Mouse (Mus musculus): ENCODE measurements at regions not wholly inside any gene's neighbourhood (a gene's known extent, or its start where the extent isn't known, plus 50 kb on each side); places are given as distances from the start of the nearest gene placed in this dataset.
"Not testable (repeated sequence)": the region's sequence is repeated elsewhere in the genome, so short reads cannot be mapped to it uniquely, and the experiment has no call there.

GRCm38 (mm10) chr10:38458975-38459374 is 362.6 kb downstream of the Rfpl4b start:
- DNase-seq: no peak

DNA sequence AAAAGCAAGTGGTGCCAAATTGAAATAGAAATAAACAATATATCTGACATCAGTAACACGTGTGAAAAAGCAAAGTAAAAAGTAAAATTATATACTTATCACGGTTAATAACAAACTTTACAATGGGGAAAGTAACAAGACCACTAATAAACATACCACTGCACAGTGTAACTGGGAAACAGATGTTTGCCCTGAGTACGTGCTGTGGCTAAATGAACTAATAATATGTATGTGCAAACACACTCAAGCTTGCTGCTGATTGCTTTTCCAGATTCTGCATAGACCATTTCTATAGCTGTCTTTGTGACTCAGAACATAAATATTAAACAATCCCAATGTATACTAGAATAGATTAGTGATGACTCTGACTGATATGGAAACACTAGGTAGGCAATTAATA is 363.2 kb downstream of the Rfpl4b start:
- no peak for DNase-seq

DNA sequence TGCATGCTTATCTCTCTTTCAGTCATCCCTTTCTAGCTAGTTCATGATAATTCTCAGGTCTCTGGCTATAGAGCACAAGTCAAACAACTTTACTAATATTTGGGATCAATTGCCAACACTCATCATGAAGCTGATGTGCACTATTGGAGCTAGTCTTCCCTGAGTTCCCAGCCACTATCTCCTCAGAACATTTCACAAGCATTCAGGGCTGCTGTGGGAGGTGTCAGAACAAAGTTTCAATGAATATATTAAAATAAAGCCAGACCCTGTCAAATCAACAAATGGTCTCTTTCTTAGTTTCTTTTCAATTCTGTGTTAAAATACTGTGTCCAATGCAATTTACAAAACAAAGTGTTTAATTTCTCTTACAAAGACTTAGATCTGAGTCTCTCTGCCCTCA is 364.8 kb downstream of the Rfpl4b start:
- no peak for DNase-seq

- no peak for DNase-seq
Observed at GRCm38 (mm10) chr10:38449263-38449662, 372.3 kb downstream of the Rfpl4b start.

DNA sequence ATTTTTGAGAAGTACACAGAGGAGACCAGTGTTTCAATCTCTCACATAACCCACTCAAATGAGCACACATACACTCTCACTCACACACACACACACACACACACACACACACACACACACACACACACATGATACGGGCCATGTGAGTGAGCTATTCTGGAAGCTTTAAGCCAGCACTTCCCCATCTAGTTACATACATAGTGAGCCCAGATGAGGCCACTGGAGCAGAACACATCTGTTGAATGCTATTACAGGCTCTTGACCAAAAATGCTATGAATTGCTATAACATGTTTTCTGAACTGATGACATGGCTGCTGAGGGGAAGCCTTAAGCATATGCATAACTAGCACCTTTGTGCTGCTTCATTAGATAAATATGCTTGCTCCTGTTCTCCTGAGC is 373.9 kb downstream of the Rfpl4b start:
- no peak for DNase-seq

DNA sequence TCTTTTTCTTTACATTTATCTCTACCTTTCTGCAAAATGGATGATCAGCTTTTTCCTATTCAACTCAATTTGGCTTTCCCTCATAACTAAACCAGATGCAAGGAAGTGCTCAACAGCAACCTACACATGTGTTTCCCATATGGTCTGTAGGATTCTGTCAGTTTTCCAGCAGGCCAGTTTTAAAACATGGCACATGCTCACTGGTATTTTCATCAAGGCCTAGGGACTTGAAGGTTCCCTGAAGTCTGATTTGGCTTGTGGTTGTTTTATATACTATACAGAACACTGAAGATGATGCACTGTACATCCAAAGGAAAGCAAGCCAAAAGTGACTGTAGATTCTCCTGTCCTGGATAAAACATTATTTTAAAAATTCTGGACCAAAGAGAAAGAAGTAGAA is 374.3 kb downstream of the Rfpl4b start:
- no peak for DNase-seq

DNA sequence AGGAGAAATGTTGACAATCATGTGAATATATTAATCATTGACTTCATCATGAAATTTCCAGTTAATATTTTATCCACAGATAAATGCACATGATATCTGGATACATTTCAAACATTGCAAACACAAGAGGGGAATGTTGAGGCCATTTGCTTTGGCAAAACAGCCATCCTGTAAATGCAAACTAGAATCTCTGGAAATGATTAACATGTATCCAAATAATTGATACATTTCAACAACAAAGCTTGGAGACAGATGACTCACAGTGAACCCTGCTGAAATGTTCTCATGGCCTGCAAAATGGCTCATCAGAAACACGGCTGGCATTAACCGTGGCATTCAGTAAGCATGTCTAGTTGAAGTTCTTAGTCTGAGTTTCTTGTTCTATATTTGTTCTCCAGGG is 382.3 kb downstream of the Rfpl4b start:
- no peak for DNase-seq

DNA sequence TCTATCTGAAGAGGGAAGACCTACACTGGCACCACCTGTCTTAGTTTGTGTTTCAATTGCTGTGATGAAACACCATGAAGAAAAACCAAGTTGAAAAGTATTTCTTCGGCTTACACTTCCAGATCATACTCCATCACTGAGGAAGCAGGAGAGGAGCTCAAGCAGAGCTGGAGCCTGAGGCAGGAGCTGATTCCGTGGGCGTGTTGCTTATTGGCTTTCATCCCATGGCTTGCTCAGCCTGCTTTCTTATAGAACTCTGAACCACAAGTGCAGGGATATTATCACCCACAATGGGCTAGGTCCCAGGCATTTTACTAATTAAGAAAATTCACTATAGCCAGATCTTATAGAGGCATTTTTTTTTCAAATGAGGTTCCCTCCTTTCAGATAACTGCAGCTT is 384.7 kb downstream of the Rfpl4b start:
- no peak for DNase-seq

DNA sequence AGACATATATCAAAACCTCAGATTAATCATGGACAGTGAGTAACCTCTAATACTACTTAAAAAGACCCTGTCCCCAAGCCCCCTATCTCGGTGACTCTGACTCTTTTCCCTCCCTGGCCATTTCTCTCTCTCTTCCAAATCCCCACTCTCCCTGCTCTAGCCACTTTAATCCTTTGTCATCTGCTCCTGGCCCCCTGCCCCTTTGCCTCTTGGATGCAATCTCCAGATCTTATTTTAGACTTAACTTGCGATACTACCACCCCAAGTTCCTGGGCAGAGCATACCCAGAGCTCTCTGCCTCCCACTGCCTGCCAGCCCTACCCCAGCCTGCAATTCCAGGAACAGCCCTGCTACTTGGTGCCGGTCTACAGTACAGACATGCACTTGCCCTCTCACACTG is 400.0 kb downstream of the Rfpl4b start:
- no peak for DNase-seq

DNA sequence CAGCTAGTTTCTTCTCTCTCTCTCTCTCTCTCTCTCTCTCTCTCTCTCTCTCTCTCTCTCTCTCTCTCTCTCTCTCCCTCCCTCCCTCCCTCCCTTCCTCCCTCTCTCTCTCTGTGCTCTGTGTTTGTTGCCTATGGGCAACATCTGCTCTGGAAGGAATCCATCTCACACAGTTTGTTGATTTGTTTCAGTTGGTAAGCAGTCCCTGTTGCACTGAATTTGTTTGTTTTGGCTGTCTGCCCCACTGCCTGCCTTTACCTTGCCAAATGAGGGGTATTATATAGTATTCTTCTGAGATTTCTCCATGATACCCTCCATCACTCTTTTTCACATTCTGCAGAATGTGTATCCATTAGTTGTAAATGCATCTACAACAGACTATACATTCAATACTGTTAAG is 401.8 kb downstream of the Rfpl4b start:
- no peak for DNase-seq

- no peak for DNase-seq
Observed at GRCm38 (mm10) chr10:38383161-38383560, 438.4 kb downstream of the Rfpl4b start.

DNA sequence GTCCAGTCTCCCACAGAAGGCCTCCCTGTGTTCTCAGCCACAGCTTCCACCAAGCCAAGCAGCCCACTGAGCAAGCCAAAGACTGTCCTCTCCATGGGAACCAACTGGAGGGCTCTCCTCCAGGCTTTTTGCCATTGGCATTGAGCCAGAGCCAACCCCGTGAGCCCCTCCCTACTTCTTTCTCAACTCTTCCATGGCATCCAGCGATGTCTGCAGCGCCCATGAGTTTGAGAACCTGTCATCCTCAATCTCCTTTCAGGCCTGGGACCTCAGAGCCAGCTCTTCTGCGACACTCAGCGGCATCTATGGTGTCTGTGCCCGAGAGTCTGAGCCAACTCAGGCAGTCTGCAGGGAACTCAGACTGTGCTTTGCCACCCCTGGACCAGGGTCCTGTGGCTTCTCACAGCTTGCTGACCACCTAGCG is 439.7 kb downstream of the Rfpl4b start:
- DNase-seq: no peak

DNA sequence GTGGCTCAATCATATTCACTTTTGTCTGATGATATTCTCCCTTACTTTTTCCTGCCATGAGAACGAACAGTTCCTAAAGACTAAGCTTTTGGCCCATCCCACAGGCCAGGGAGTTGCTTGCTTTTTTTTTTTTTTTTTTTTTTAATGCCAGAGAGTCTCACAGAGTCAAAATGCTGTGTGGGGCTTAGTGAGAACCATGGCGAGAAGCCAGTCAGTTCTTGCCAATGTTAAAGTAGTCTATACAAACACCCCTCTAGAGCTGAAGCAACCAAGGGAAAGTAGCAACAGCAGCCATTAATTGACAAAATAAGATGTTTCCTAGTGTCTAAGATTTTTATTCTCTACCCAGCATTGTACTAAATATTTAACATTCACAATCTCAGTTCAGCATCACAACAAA is 441.2 kb downstream of the Rfpl4b start:
- no peak for DNase-seq

DNA sequence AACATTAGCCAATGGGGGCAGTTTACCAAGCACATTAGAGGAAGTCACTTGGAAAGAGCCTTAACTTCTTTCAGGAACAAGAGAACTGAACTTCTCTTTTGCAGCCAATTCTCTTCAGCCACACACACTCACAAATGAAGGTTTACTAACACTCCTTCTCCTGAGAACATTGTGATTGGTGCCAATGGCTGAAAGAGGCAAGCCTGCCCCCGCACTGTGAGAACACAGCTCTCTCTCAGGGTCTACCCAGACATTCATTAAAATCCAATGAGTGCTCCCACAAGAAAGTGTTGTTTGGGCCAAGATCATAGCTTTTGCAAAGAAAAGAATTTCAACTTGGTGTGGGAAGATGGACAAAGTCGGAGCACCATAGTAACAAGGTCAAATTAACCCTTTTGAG is 454.8 kb downstream of the Rfpl4b start:
- DNase-seq: no peak

GRCm38 (mm10) chr10:38364876-38365275 is 456.7 kb downstream of the Rfpl4b start:
- DNase-seq: no peak

DNA sequence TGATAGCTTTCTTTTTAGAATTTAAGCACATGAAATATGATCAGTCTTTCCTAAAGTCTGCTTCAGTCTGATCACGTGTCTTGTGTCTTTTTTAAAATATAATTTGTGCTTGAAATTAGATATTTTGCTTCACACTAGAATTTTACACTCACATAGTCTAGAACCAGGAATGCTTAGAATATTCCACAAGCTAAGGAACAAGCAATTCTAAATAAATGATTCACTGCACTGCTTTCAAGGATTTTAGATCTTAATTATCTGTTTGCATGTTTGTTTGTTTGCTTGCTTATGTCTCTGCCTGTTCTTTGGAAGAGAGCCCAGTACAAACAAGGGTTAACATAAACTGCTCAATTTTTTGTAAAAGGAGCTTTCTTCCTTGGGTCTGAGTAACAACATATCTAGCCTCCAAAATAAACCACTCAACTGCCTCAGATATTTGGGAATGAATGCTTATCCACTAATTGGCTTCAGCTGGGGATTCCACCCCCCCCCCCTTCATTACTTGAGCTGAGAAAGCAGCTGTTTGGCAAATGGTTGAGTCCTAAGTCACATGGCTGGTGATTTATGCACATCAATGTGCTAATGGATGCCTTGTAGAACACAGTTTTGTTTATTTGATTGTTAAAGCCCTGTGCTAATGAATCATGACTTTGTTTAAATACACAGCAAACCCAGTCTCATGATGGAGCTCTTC is 463.9 kb downstream of the Rfpl4b start:
- DNase-seq: no peak

GRCm38 (mm10) chr10:38353973-38354372 is 467.6 kb downstream of the Rfpl4b start:
- no peak for DNase-seq

DNA sequence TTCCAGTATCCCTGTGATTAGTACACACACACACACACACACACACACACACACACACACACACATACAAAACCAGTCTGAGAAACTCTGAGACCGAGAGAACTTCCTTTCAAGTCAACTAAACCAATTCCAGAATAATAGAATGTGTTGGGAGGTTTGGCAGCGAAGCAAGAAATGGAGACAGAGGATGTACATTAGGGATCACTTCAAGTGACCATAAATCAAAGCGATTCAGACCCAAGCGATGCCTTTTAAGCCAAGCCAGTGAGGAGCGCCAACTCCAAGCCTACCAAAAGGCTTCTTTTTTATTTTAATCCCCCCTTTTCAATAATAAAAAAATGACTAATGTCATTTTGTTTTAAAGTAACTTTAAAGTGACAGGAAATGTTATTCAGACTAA is 468.1 kb downstream of the Rfpl4b start:
- no peak for DNase-seq

DNA sequence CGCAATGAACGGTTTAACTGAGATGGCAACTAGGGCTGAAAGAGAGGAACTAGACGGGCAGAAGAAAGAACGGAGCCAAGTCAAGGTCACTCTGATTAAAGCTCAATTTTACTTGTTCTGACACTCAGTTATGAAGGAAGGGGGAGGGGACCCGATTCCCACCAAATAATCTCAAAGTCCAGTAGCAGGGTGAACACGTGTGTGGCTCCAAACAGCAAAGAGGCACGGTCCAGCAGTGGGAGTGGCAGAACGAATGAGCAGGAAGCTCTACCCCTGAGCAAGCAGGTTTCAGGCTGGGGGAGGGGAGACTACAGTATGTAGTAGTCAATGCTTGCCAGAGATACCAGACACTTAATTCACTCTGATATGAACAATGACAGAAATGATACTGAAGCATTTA is 474.6 kb downstream of the Rfpl4b start:
- not testable (repeated sequence) for DNase-seq

DNA sequence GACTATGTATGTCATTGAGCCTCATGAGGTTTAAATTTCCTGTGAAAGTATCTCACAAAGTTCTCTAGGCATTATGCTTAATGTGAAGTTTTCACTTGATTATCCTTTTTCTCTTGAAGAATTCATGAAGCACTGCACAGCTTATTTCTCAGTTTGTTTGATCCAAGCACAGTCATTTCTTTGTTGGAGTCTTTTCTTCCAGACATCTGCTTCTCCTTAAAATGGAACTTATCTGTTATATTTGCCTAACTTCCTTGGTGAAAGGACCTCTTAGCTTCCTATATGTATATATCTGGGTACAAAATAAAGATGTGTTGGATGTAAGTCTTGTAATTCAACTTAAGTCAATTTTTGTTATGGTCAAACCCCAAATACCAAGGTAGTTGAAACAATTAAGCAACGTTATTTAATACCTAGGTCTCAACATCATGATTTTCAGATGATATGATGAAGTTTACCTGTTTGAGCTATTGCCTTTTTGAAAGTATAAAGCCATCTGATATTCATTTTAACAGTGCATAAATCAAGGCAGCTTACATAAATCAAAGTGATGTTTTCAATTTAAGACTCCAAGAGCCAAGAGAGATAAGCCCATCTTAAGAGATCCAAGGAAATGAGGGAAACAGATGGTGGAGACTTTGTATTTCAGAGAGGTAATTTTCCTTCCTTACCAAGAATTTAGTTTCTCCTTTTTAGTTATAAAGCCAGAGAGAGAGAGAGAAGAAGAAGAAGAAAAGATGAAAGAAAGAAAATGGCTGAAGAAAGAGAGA is 481.0 kb downstream of the Rfpl4b start:
- no peak for DNase-seq

DNA sequence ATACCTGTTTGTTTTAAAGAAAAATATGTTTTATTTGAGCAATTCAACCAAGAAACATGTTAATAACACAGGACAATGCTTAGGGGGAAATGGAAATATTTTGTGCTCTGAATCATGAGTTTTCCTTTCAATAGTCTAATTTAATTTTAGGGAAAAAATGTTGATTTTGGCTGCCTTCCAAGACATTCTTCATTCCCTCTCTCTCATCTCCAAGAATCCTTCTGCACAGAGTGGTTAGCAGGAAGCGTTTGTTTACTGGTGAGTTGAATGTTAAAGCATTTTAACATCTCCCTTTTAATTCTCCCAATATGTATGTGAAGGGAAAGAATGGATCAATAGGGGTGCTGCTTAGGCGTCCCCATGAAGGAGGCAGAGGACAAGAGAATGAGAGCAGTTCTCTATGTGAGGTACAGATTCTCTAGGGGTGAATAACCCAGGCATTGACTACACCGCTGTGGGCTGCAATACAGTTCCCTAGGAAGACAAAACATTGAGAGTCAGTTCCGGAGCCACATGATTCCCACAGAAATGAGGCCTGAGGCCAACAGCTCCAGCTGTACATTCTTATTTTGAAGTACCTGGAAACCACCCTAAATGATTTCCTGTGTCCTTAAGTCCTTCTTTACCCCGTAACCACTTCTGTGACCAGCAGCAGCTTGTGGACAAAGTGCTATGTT is 512.7 kb downstream of the Rfpl4b start:
- no peak for DNase-seq

DNA sequence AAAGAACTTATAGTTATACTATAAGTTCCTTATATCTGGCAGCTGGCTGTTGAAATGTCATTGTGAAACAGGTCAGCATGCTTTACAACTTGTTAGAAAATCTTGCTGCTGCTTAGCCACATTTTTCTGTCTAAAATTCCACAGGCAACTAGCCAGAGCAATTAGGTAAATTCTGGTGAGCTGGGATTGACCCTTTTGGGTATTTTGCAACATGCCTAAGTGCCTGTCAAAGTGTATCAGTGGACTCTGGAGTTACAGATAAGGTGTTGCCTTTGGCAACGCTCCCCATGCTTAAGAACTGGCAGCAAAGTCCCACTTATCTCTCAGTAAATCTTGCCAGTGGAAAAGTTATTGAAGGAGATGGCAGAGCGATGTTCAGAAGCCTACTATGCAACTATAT is 525.9 kb downstream of the Rfpl4b start:
- no peak for DNase-seq

- DNase-seq: no peak
Observed at GRCm38 (mm10) chr10:38288689-38289283, 532.8 kb downstream of the Rfpl4b start.

DNA sequence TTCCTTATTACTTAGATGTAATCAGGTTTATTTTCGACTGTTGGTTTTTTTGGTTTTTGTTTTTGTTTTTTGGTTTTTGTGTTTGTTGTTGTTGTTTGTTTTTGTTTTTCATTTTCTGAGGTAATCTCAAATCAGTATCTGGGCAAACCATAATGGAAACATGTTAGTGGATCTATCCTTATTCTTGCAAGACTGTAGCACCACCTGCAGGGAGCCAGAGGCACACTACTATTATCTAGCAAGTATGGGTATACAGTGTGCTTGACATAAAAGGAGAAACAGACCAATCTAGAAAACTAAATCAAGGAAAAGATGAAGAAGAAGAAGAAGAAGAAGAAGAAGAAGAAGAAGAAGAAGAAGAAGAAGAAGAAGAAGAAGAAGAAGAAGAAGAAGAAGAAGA is 552.4 kb downstream of the Rfpl4b start:
- DNase-seq: peak in 1 of 2 experiments; percentile 2
